Mouse (Mus musculus): ENCODE measurements around the gene Kat8.
"Not testable (repeated sequence)": the region's sequence is repeated elsewhere in the genome, so short reads cannot be mapped to it uniquely, and the experiment has no call there.

Gene Kat8

GRCm38 (mm10) chr7:127912190-127912871 is at the start of gene Kat8:
Gene Kat8, plus strand, starts transcription at chr7:127912516.
- peak; percentile 88 for DNase-seq (ENCODE audit: low spot score)

DNA sequence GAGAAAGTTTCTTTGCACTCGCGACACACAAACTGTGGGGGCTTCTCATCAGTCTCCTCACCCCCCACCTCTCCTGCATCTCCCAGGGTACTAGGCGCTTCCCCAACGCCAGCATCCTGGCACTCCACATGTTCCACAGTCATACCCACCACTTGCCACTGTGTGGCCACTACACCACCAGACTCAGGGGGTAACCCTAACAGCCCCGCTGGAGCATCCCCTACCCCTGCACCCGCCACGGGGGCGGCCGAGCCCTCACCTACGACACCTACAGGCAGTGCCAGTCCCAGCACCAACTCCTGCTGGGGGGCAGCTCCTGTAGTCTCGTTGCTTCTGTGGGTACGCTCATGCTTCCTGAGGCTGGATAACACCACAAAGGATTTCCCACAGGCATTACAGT is 45.9 kb upstream of the Kat8 start:
- DNase-seq (ENCODE audit: low spot score), result no peak

- DNase-seq (ENCODE audit: low spot score), result no peak
These were observed 44.7 kb upstream of the Kat8 start for GRCm38 (mm10) chr7:127867641-127868040.

- DNase-seq (ENCODE audit: low spot score), result no peak
These were observed 43.0 kb upstream of the Kat8 start for GRCm38 (mm10) chr7:127869149-127869810.

GRCm38 (mm10) chr7:127870136-127870821 is 42.0 kb upstream of the Kat8 start:
- no peak for DNase-seq (ENCODE audit: low spot score)

DNA sequence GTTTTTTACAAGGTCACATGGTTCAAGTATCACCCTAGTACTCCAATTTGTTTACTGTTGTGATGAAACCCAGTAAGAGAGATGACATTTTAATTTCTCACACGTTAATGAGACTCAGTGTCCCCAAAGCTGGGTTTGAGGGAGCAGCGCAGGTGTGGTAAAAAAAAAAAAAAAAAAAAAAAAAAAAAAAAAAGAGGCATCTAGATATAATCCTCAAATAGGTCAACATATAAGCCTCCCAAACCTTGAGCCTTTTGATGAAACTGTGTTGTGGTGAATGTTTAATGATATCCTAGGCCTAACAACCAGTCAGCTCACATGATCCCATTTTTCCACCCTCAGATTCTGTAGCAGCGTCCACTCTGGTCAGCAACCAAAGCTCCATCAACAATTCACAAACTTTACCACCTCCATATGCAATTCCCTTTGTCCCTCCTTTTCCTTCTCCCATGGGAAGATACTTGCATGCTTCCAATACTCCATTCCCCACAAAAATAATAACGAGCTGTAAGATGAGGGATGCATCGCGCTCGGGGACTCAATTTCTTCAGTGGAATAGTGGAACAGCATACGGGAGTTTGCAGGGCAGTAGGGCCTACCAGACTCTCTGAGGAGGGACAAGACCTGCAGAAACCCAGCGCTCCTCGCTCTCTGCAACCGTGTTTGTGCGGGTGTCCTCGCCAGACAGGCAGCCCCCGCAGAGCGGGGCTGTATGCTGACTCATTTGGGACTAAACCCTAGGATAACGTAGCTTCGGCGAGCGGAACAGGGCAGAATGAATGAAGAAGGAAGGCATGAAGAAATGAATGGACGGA is 37.3 kb upstream of the Kat8 start:
- DNase-seq (ENCODE audit: low spot score), result no peak

- peak; percentile 94 for DNase-seq (ENCODE audit: low spot score)
These were observed 36.7 kb upstream of the Kat8 start for GRCm38 (mm10) chr7:127875627-127876001.

DNA sequence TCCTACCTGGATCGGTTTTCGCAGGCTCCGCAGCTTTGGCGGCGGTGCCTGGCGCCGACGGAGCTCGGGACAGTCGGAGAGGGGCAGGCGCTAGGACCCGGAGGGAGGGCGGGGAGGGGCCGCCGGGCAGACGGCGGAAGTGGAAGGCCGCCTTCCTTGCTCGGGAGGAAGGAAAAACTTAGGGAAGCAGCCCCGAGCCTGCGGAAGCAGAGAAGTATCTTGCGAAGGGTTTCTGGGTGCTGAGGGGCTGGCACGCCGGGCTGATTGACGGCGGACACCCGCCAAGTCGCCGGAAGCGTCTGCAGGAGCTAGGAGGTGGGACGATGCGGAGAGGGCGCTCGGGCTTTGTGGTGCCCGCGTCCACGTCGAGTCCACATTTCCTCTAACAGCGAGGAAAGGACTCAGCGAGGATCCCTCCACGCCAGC is 36.3 kb upstream of the Kat8 start, which contains the start of gene Zfp646:
TSS of gene Zfp646 (plus strand) at position 181 of the 426 bp plus-strand sequence.
- peak; percentile 82 for DNase-seq (ENCODE audit: low spot score)

GRCm38 (mm10) chr7:127876467-127877348 is 35.6 kb upstream of the Kat8 start, which contains the start of gene Zfp668:
Gene Zfp668, minus strand, starts transcription at chr7:127876828.
- DNase-seq (ENCODE audit: low spot score), result peak; percentile 92

GRCm38 (mm10) chr7:127879301-127879700 is 33.0 kb upstream of the Kat8 start:
- DNase-seq (ENCODE audit: low spot score), result no peak

DNA sequence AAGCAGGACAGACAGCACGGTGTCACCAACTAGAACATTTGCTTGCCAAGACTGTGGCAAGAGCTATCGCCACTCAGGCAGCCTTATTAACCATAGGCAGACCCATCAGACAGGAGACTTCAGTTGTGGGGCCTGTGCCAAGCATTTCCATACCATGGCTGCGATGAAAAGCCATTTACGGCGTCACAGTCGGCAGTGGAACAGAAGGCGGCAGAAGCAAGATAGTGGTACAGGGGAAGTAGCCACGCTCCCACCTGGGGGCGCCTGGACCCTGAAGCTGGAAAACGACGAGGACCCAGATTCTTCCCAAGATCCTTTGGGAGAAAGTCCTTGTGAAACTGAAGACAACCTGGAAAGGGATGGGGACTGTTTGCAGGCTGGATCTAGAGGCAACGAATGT is 31.9 kb upstream of the Kat8 start:
- no peak for DNase-seq (ENCODE audit: low spot score)

GRCm38 (mm10) chr7:127885951-127886350 is 26.4 kb upstream of the Kat8 start:
- DNase-seq (ENCODE audit: low spot score), result peak; percentile 73

DNA sequence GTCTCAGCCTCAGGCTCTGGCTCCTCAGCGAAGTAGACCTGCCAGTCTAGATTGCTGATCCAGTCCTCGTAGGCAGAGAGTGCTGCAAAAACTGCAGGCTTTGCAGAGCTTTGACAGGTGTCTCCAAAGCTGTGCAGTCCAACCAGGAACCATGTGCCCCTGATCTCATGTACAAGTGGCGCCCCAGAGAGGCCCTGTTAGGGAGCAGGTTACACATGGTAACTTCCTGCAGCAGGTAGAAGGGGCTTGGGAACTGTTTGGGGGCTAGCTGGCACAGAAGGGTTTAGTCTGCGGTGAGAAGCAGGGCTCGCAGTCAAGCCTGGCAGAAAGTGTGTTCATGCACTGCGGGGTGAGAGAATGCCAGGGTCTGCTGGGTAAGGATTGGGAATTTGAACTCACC is 25.8 kb upstream of the Kat8 start:
- DNase-seq (ENCODE audit: low spot score), result no peak

DNA sequence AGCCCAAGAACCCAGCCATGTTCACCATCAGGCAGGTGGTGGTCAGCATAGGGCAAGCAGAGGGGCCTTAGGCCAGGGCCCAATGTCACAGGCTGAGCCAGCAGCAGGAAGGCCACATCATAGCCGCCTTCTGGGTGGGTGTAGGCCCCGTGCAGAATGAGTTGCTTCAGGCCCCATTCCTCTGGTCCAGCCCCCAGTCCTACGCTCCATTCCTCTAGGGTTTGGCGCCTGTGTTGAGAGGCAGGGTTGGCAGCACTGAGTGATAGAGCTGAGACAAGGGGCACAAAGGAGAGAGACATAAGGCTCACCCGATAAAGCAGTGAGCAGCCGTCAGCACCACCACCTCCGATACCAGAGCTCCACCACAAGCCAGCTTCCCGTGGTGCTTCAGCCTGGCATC is 25.1 kb upstream of the Kat8 start:
- no peak for DNase-seq (ENCODE audit: low spot score)

- DNase-seq (ENCODE audit: low spot score), result no peak
These were observed 24.5 kb upstream of the Kat8 start for GRCm38 (mm10) chr7:127887781-127888180.

DNA sequence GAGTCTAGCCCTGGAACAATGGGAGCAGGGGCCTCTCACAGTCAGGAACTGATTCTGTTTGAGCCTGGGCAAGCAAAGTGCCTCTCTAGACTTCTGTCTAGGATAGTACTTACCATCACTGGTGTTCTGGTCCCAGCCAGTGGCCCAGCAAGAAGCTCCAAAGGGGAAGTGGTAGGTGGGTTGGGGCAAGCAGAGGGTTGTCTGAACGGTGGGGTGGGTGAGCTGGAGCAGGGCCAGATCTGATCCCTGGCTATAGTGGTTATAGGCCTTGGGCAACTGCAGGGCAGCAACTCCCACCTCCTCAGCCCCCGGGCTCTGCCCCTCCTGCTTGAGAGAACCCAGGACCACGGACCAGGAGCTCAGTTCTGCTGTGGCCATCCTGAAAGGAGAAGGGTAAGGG is 23.5 kb upstream of the Kat8 start:
- DNase-seq (ENCODE audit: low spot score), result no peak

DNA sequence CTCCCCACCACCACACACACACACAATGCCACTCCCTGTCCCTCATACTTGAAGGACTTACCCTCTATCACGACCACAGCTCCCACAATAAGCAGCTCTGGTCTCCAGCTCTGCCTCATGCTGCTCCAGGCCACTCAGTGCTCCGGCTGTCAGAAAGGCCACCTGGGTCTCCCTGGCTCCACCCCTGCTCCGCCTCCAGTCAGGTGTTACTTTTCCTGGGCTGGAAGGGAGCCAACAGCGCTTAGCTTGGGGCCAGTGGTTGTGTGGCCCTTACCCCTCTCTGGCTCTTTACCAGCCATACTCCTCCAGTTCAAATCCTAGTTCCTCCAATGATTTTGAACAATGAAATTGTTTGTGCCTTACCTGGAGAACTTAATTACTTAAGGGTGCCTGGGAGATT is 21.5 kb upstream of the Kat8 start, which contains the start of gene Prss53:
TSS of gene Prss53 (minus strand) at position 173 of the 400 bp plus-strand sequence.
- DNase-seq (ENCODE audit: low spot score), result no peak

DNA sequence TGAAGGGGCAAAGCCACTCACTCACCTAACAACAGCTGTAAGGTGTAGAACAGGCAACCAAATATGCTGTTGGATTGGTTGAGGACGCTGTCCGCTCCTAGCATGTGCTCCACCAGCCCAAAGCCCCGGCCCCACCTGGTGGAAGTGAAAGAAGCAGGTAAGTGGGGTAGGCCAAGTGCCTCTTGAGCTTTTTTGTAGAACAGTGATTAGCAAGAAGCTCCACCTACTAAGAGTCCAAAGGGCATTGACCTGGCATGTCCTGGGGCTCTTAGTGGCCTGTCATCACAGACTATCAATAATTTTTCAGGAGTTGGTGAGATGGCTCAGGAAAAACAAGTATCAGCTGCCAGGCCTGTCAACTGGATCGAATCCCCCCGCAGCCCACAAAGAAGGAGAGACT is 17.8 kb upstream of the Kat8 start:
- DNase-seq (ENCODE audit: low spot score), result no peak

- peak; percentile 95 for DNase-seq (ENCODE audit: low spot score)
These were observed 16.9 kb upstream of the Kat8 start, which contains the start of the genes Gm21974 and Vkorc1 for GRCm38 (mm10) chr7:127895442-127895841. Gene Gm21974, minus strand, starts transcription at chr7:127895454. Gene Vkorc1, minus strand, starts transcription at chr7:127895617.

GRCm38 (mm10) chr7:127895891-127896290 is 16.4 kb upstream of the Kat8 start:
- not testable (repeated sequence) for DNase-seq (ENCODE audit: low spot score)

- DNase-seq (ENCODE audit: low spot score), result peak; percentile 69
These were observed 15.9 kb upstream of the Kat8 start for GRCm38 (mm10) chr7:127896384-127896783.

Data from testis, postnatal 14 days (tissue).